Mouse (Mus musculus): ENCODE results near the gene Cdk6. TPM values are rescaled to one million over a fixed set of nuclear protein-coding genes. Genes with fewer than 3 reads are reported as not detected.
"Not testable (repeated sequence)": the region's sequence is repeated elsewhere in the genome, so short reads cannot be mapped to it uniquely, and the experiment has no call there.

Gene Cdk6
- total RNA-seq, 4 experiments from 2014 or later, result 21.7 to 28.0 (median 25.8) TPM

DNA sequence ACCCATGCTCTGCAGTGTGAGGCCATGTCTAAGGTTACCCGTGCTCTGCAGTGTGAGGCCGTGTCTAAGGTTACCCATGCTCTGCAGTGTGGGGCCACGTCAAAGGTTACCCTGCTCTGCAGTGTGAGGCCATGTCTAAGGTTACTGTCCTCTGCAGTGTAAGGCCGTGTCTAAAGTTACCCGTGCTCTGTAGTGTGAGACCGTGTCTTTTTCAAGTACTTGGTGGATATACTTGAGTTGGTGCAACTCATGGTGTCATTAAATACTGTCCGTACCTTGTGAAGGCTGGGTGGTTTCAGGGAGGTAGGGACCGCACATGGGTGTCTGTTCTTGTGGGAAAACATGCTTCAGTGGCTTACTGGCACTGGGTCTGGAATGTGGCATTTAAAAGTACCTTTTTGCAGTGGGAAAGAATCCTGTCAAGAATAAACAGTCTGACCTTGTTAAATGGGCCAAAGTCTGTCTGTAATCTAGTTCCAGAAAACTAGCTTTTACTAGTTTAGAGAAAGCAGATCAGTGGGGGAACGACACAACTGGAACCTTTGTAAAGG is 97.2 kb downstream of the Cdk6 start:
- not testable (repeated sequence) for DNase-seq

- not testable (repeated sequence) for DNase-seq
Measured at GRCm38 (mm10) chr5:3439386-3439785, 98.1 kb downstream of the Cdk6 start.

GRCm38 (mm10) chr5:3442524-3442923 is 101.2 kb downstream of the Cdk6 start:
- DNase-seq, result not testable (repeated sequence)

GRCm38 (mm10) chr5:3451233-3451632 is 109.9 kb downstream of the Cdk6 start:
- DNase-seq, result not testable (repeated sequence)

DNA sequence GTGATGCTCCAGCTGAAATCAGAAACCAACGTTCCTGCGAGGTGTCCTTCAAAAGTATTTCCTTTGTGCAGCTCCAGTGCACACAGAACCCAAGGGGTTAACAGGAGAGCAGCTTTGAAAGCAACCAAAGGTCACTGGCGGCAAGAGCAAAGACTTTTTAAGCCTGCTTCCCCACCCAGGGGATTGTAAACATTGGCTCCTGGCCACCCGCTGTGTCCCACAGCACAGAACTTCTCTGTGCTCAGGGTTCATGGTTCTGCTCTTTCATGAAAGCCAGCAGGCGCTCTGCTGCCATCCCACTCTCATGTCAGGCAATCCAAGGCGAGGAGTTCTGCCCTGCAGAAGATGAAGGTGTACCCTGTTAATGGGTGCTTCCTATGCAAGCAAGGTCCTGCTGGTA is 112.7 kb downstream of the Cdk6 start:
- not testable (repeated sequence) for DNase-seq

GRCm38 (mm10) chr5:3460907-3461306 is 119.6 kb downstream of the Cdk6 start:
- DNase-seq, result no peak

DNA sequence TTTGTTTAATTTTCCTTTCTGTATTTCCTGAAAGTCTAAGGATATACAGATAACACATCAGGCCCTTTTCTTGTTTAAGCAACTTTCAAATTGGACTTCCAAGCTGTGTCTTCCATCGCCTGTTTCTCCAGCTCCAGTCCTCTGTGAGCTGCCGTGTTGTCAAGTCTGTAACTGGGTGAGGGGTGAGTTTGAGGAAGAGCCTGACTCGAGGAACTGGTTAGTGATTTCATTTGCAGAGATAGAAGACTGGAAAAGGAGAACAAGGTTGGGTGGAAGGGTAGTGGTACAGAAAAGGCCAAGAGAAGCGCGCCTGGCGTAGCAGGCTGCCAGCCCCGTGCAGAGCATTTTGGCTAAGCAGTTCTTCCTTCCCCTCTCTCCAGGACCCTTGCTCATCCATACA is 120.1 kb downstream of the Cdk6 start:
- no peak for DNase-seq

DNA sequence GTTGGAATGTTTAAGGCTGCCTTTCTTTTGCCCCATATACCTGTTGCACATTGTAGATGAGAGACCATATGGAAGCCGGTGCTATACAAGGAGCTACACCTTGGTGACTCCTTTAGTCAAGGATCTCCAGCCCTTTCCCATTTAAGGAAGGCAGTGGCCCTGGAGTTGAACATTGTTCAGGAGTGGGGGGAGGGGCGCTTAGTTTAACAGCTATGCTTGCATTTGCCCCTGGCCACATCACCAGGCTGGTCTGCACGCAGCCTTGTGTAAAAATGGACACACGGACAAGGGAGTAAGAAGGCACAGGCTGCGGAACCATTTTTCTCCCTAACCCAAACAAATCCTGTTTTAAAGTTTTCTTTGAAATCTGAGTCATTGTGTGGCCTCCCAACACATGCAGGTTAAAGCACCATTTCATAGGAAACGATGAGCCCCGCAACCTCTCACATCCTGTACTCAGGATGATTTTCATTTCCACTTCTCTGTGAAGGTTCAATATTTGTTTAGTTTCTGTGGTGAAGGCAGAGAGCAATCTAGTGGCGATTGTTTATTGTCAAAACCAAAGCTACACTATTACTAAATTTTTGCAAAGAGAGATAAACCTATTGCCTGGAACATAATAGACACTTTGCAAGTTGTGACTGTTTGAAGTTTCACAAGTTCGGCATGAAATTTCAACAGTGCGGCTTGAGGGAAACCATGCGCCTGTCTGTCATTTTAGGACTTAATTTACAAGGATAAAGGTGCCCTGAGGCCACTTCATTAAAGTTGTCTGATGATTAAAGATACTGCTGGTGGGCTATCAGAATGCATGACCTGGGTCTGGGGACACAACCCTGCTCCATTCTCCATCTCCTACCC is 121.8 kb downstream of the Cdk6 start:
- DNase-seq, result no peak

DNA sequence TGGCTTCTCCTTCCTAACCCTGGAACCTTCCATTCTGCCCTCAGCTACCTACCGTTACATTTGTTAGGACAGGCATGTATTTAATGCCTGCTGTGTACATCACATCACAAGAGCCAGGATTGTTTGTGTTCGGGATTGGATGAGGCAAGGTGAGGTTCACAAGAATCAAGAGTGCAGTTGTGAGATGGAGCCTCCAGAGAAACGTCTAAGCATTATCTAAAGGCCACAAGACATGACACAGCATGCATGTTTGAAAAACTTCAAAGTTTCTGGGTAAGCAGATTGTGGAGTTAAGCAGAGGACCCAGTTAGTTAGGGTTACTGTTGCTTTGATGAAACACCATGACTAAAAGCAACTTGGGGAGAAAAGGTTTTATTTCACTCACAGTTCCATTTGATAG is 122.5 kb downstream of the Cdk6 start:
- no peak for DNase-seq

- no peak for DNase-seq
Measured at GRCm38 (mm10) chr5:3466069-3466877, 125.0 kb downstream of the Cdk6 start.

- no peak for DNase-seq
Measured at GRCm38 (mm10) chr5:3470866-3471265, 129.6 kb downstream of the Cdk6 start.

GRCm38 (mm10) chr5:3472311-3473156 is 131.2 kb downstream of the Cdk6 start:
- no peak for DNase-seq

DNA sequence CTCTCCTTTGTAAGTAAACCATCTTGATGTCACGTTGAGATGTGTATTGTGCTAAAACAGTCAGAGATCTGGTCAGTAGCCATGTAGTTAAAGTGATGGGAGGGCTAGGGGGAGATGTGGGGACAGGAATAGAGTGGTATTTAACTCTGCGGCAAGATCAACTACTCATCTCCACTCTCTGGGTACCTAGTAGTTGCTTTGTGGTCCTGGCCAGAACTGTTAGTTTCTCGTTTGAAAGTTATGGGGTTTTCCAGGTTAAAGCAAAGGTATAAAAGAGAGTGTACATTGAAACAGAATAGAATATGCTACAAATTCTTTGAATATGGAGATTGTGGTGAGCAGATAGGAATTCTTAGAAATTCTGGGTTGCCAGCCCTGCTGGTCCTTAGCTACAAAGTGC is 136.4 kb downstream of the Cdk6 start:
- DNase-seq, result no peak

GRCm38 (mm10) chr5:3478216-3478615 is 136.9 kb downstream of the Cdk6 start:
- DNase-seq, result no peak

DNA sequence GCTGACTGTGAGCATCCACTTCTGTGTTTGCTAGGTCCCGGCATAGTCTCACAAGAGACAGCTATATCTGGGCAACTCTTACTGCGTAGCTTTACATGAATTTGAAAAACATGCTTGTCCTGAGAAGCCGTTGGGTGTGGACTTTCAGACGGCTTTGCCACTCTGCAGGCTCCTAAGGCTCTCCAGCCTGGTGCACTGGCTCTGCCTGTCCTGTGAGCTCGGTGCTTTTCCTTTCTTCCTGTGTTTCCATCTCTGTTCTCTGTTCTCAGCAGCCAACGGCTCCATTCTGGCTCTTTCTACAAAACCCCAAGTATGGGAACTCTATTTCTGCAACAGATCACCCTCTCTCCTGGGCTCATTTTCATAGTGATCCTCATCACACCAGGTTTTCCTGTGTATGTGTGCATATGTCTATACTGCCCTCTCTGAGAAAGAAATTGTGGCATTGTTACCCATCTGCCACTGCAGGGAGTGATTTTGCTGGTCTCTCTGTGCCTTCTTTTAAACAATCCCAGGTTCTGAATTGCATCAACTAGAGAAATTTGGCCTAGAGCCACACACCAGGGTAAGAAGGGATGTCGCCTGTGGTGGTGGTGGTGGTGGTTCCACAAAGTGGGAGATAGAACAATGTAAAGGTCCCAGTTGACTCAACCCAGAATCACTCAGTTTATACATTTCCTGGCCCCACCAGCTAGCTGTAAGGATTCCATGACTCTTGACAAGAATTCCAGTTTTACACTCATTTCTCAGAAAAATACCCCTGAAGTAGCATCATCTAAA is 137.9 kb downstream of the Cdk6 start:
- DNase-seq, result no peak

DNA sequence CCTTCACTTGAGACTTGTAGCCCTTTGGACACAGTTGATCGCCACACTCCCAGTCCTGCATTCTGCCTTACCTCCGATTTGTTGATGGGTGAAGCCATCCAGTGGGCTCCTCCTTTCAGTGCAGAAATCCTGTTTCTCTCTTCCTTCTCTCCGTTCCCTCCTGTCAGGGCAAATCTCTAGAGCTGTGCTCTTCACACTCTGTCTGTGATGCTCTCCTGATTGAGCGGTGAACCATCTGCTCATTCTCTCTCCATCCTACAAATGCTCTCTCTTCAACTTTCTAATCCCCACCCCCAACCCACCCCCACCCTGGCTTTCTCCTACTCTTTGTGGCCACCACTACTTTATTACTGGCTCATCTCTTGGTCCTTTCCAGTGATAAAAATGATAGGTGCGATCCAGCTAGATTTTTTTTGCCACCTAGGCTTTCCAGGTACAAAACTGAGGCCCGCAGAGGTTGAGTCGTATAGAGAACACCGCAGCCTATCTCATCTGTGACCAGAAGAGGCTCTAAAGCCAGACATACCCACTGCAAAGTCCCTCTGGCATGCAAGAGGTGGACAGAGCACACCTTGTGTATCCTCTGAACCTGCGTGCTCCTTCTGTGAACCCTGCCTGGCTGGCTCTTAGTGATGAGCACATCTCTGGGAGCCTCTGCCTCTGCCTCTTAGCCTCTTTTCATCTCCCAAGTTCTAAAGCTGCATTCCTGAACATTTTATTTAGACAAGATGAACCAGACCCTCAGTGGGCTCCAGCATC is 139.5 kb downstream of the Cdk6 start:
- DNase-seq, result no peak

GRCm38 (mm10) chr5:3482474-3482873 is 141.2 kb downstream of the Cdk6 start:
- DNase-seq, result no peak

DNA sequence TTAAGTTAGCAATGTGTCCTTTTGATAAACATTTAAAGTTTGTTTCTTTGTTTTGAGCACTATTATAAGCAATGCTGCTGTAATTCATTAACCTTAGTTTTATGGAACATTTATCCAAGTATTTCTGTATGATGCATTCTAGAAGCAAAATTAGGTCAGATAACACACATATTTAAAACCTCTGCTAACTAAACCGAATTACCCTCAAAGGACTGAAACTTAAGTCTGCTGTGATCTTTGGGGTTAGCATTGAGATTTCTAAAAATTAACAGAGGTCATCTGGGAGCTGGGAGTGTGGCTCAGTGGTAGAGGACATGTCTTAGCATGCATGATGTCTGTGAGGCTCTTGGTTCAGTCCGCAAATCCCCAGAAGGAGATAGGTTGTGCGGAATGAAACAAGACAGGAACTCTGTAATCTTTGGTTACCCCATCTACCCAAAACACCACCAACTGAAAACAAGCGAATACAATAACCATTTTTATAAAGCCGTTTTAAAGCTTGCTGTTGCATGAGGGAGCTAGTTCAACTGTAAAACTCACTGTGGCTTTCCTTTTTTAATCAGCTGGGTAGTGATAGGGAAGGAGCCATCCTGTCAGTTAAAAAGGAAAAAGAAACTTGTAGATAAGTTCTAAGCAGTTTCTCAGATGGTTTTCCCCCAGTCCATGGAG is 141.9 kb downstream of the Cdk6 start:
- no peak for DNase-seq

- DNase-seq, result no peak
Measured at GRCm38 (mm10) chr5:3486579-3487282, 145.4 kb downstream of the Cdk6 start.
